Mouse (Mus musculus) heart, postnatal 0 days (tissue): ENCODE data around the gene Cachd1.
A peak's percentile ranks its signal among the peaks of the same experiment; 100 is the strongest.

Experiments used
- CTCF ChIP-seq: IDR thresholded peaks from 2 replicates; pipeline ENCODE4 v1.5.1; 2016; ENCODE audit warnings: antibody characterized with exemption, control low read depth, low read depth
- EP300 ChIP-seq: IDR thresholded peaks from 2 replicates; pipeline ENCODE4 v1.6.1; 2016; ENCODE audit warnings: antibody characterized with exemption, low read depth

DNA sequence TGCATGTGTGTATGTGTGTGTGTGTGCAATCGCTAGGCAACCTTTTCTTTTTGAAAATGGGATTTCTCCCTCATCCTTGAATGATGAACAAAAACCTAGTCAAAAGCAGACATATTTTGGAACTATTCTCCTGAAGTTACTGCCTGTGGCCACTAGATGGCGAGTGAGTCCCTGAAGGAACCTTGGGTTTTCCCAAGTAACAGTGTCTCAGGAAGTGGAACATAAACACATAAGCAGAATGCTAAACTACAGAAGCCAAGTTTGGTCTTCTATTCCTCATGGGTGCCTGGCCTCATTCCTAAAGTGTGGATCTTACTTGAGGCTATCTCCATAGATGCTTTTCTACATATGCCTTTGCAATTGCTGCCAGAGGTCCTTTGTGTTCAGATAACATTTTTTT lies 221.7 kb downstream of the Cachd1 start:
- TF ChIP-seq CTCF (peak; percentile 89), EP300 (no peak)
